Mouse (Mus musculus): ENCODE data around the gene Endov. TPM values are rescaled to one million over a fixed set of nuclear protein-coding genes. Genes with fewer than 3 reads are reported as not detected.

Gene Endov
- total and polyA plus RNA-seq, 3 experiments: 8.9 to 16.6 (median 14.4) TPM

- peaks cover 72% of the 10 kb centered on the region for H3K27me3 ChIP-seq (ENCODE audit: insufficient read depth, low read length)
- no peak for ATAC-seq (ENCODE audit: extremely low read depth, insufficient number of reproducible peaks, low FRiP score, poor library complexity, severe bottlenecking)
- no peak for DNase-seq (ENCODE audit: low spot score)
- H3K4me3 ChIP-seq (ENCODE audit: low read depth, low read length): no peak overlapping the region
- peaks cover 3% of the 10 kb centered on the region; the same call in 1 of the 2 replicates for H3K4me1 ChIP-seq (ENCODE audit: insufficient read depth, low read depth, low read length)
- H3K36me3 ChIP-seq (replicated peaks): no peaks in the 10 kb centered on the region
- peaks cover 4% of the 10 kb centered on the region for H3K9me3 ChIP-seq (replicated peaks)
- no peak for TF ChIP-seq TAL1 (conservative IDR thresholded peaks at IDR 0.05; ENCODE audit: low read depth, low read length)
- no peak for TF ChIP-seq GATA2 (IDR thresholded peaks at IDR 0.05; ENCODE audit: borderline replicate concordance, low read depth, low read length)
- TF ChIP-seq POLR2AphosphoS5 (IDR thresholded peaks at IDR 0.05; ENCODE audit: insufficient replicate concordance, low read depth, low read length): no peak
- TF ChIP-seq GATA1 (IDR thresholded peaks at IDR 0.05; ENCODE audit: borderline replicate concordance, low read length): no peak
- TF ChIP-seq CTCF (IDR thresholded peaks at IDR 0.05; ENCODE audit: low read depth, low read length): no peak
Observed at GRCm38 (mm10) chr11:119520713-119521063, 29.5 kb downstream of the Endov start.

GRCm38 (mm10) chr11:119521920-119522710, 31.0 kb downstream of the Endov start:
- no peak overlapping the region for H3K4me3 ChIP-seq (ENCODE audit: low read depth, low read length)
- peaks cover 4% of the 10 kb centered on the region for H3K9me3 ChIP-seq (replicated peaks)
- TF ChIP-seq POLR2AphosphoS5 (IDR thresholded peaks at IDR 0.05; ENCODE audit: insufficient replicate concordance, low read depth, low read length): no peak
- TF ChIP-seq TAL1 (conservative IDR thresholded peaks at IDR 0.05; ENCODE audit: low read depth, low read length): no peak
- TF ChIP-seq GATA1 (IDR thresholded peaks at IDR 0.05; ENCODE audit: borderline replicate concordance, low read length): no peak
- TF ChIP-seq GATA2 (IDR thresholded peaks at IDR 0.05; ENCODE audit: borderline replicate concordance, low read depth, low read length): no peak
- TF ChIP-seq CTCF (IDR thresholded peaks at IDR 0.05; ENCODE audit: low read depth, low read length): no peak
- DNase-seq (ENCODE audit: low spot score) (no peak), ATAC-seq (ENCODE audit: extremely low read depth, insufficient number of reproducible peaks, low FRiP score, poor library complexity, severe bottlenecking) (no peak)
- peaks cover 6% of the 10 kb centered on the region for H3K4me1 ChIP-seq (ENCODE audit: insufficient read depth, low read depth, low read length)
- peaks cover 66% of the 10 kb centered on the region for H3K27me3 ChIP-seq (ENCODE audit: insufficient read depth, low read length)
- H3K36me3 ChIP-seq (replicated peaks): no peaks in the 10 kb centered on the region

DNA sequence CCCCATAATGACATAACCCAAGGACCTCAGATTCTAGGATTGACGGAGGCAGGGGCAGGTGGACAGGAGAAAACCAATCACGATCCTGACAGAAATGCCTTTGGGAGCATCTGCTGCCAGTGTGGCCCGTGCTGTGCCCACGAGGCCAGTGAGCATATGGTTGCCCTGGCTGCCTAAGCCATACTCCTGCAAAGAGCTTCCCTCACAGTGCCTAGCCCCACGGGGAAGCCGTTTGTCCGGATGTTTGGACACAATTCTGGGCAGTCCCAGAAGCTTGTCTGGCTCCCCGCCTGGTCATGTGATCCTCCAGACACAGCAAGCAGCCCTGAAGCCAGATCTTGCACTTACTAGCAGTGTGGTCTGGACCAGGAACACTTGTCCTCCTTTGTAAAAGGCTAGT, 31.6 kb downstream of the Endov start:
- Histone ChIP-seq H3K36me3 (replicated peaks) (no peaks in the 10 kb centered on the region), H3K27me3 (ENCODE audit: insufficient read depth, low read length) (peaks cover 63% of the 10 kb centered on the region), H3K4me1 (ENCODE audit: insufficient read depth, low read depth, low read length) (peaks cover 6% of the 10 kb centered on the region), H3K9me3 (replicated peaks) (peaks cover 4% of the 10 kb centered on the region), H3K4me3 (ENCODE audit: low read depth, low read length) (no peak overlapping the region)
- DNase-seq (ENCODE audit: low spot score): no peak
- no peak for ATAC-seq (ENCODE audit: extremely low read depth, insufficient number of reproducible peaks, low FRiP score, poor library complexity, severe bottlenecking)
- TF ChIP-seq TAL1 (conservative IDR thresholded peaks at IDR 0.05; ENCODE audit: low read depth, low read length) (no peak), CTCF (IDR thresholded peaks at IDR 0.05; ENCODE audit: low read depth, low read length) (no peak), GATA1 (IDR thresholded peaks at IDR 0.05; ENCODE audit: borderline replicate concordance, low read length) (no peak), POLR2AphosphoS5 (IDR thresholded peaks at IDR 0.05; ENCODE audit: insufficient replicate concordance, low read depth, low read length) (no peak), GATA2 (IDR thresholded peaks at IDR 0.05; ENCODE audit: borderline replicate concordance, low read depth, low read length) (no peak)

GRCm38 (mm10) chr11:119523392-119523791, 32.2 kb downstream of the Endov start:
- Histone ChIP-seq H3K27me3 (ENCODE audit: insufficient read depth, low read length) (peaks cover 62% of the 10 kb centered on the region), H3K9me3 (replicated peaks) (peaks cover 4% of the 10 kb centered on the region), H3K4me3 (ENCODE audit: low read depth, low read length) (no peak overlapping the region), H3K4me1 (ENCODE audit: insufficient read depth, low read depth, low read length) (peaks cover 6% of the 10 kb centered on the region), H3K36me3 (replicated peaks) (no peaks in the 10 kb centered on the region)
- no peak for TF ChIP-seq TAL1 (conservative IDR thresholded peaks at IDR 0.05; ENCODE audit: low read depth, low read length)
- TF ChIP-seq GATA1 (IDR thresholded peaks at IDR 0.05; ENCODE audit: borderline replicate concordance, low read length): no peak
- TF ChIP-seq CTCF (IDR thresholded peaks at IDR 0.05; ENCODE audit: low read depth, low read length): no peak
- TF ChIP-seq GATA2 (IDR thresholded peaks at IDR 0.05; ENCODE audit: borderline replicate concordance, low read depth, low read length): no peak
- TF ChIP-seq POLR2AphosphoS5 (IDR thresholded peaks at IDR 0.05; ENCODE audit: insufficient replicate concordance, low read depth, low read length): no peak
- ATAC-seq (ENCODE audit: extremely low read depth, insufficient number of reproducible peaks, low FRiP score, poor library complexity, severe bottlenecking) (no peak), DNase-seq (ENCODE audit: low spot score) (no peak)

DNA sequence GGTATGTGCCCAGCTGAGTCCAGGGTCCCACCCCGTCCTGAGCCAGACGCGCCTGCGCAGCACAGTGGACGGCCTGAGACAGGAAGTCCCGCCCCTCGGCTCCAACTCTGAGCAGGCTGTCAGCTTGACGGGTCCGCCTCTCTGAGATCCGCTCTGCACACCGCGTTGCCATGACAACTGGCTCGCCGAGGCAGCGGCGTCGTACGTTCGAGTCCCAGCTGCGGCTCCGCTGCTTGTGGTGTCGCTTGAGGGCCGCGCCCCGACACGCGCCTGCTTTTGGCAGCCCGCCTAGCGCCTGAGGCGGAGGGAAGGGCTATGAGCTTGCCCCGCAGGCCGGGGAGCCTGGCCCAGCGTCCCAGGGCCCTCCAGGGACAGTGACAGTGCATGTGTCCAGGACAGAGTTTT, 33.4 kb downstream of the Endov start:
- no peak for DNase-seq (ENCODE audit: low spot score)
- peaks cover 62% of the 10 kb centered on the region for H3K27me3 ChIP-seq (ENCODE audit: insufficient read depth, low read length)
- H3K4me3 ChIP-seq (ENCODE audit: low read depth, low read length): no peak overlapping the region
- peaks cover 6% of the 10 kb centered on the region for H3K4me1 ChIP-seq (ENCODE audit: insufficient read depth, low read depth, low read length)
- H3K36me3 ChIP-seq (replicated peaks): no peaks in the 10 kb centered on the region
- ATAC-seq (ENCODE audit: extremely low read depth, insufficient number of reproducible peaks, low FRiP score, poor library complexity, severe bottlenecking): no peak
- no peak for TF ChIP-seq TAL1 (conservative IDR thresholded peaks at IDR 0.05; ENCODE audit: low read depth, low read length)
- no peak for TF ChIP-seq GATA2 (IDR thresholded peaks at IDR 0.05; ENCODE audit: borderline replicate concordance, low read depth, low read length)
- TF ChIP-seq POLR2AphosphoS5 (IDR thresholded peaks at IDR 0.05; ENCODE audit: insufficient replicate concordance, low read depth, low read length): no peak
- no peak for TF ChIP-seq CTCF (IDR thresholded peaks at IDR 0.05; ENCODE audit: low read depth, low read length)
- H3K9me3 ChIP-seq (replicated peaks): peaks cover 4% of the 10 kb centered on the region

DNA sequence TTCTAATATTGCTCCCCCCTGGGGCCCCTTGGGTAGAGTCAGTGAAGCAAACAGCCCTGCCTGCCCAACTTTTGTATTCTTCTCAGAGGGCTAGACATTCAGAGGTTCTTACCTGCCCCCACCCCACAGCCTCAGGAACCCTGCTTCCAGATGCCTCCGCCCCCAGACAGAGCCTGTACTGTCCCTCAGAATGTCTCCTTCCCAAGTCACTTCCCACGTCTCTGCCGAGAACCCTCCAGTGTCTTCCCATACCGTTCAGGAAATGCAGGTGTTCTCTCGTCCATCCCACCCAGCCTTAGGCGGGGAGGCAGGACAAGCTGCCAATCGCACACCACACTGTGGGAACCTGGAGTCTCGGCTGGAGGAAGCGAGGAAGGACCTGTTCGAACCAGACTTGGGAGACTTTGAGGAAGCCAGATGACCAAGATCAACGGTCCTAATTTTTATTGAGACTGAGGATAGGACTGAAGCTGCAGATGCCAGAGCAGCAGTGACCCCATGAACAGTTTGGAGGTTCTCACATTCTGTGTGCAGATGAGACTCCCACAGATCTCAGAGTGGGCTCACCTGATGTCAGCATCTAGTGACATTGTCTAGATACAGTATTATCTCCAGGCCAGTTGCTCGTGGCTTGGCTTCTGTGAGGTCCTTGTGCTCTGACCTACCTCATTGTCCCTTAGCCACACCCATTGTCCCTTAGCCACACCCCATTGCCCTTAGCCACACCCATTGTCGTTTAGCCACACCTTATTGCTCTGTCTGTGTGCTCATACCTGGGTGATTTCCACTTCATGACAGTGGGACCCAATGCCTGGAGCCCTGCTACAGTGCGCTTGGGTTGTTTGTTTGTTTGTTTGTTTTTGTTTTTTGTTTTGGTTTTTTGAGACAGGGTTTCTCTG, 35.2 kb downstream of the Endov start:
- TF ChIP-seq GATA1 (IDR thresholded peaks at IDR 0.05; ENCODE audit: borderline replicate concordance, low read length) (no peak), GATA2 (IDR thresholded peaks at IDR 0.05; ENCODE audit: borderline replicate concordance, low read depth, low read length) (no peak), TAL1 (conservative IDR thresholded peaks at IDR 0.05; ENCODE audit: low read depth, low read length) (no peak), CTCF (IDR thresholded peaks at IDR 0.05; ENCODE audit: low read depth, low read length) (no peak), POLR2AphosphoS5 (IDR thresholded peaks at IDR 0.05; ENCODE audit: insufficient replicate concordance, low read depth, low read length) (no peak)
- Histone ChIP-seq H3K4me3 (ENCODE audit: low read depth, low read length) (no peak overlapping the region), H3K9me3 (replicated peaks) (peaks cover 4% of the 10 kb centered on the region), H3K36me3 (replicated peaks) (no peaks in the 10 kb centered on the region), H3K4me1 (ENCODE audit: insufficient read depth, low read depth, low read length) (peaks cover 6% of the 10 kb centered on the region), H3K27me3 (ENCODE audit: insufficient read depth, low read length) (peaks cover 55% of the 10 kb centered on the region)
- DNase-seq (ENCODE audit: low spot score) (no peak), ATAC-seq (ENCODE audit: extremely low read depth, insufficient number of reproducible peaks, low FRiP score, poor library complexity, severe bottlenecking) (no peak)
